Mouse (Mus musculus): Measurements from ENCODE around the gene Igflr1. TPM values are rescaled to one million over a fixed set of nuclear protein-coding genes. Genes with fewer than 3 reads are reported as not detected.
A peak's percentile ranks its signal among the peaks of the same experiment; 100 is the strongest.

Igflr1 gene
- total RNA-seq, 2 experiments from 2014 or later, result 0.46 to 0.75 TPM

GRCm38 (mm10) chr7:30588676-30589434 is 23.6 kb downstream of the Igflr1 start, which contains the start of gene Kmt2b:
Gene Kmt2b (minus strand): TSS chr7:30588726.
- peak; percentile 98 for DNase-seq

GRCm38 (mm10) chr7:30589435-30590301 is 24.4 kb downstream of the Igflr1 start:
- peak; percentile 78 for DNase-seq

- no peak for DNase-seq
These were observed 25.8 kb downstream of the Igflr1 start for GRCm38 (mm10) chr7:30590927-30591604.

GRCm38 (mm10) chr7:30591605-30591951 is 26.4 kb downstream of the Igflr1 start:
- no peak for DNase-seq

GRCm38 (mm10) chr7:30592772-30593423 is 27.7 kb downstream of the Igflr1 start:
- no peak for DNase-seq

- DNase-seq, result no peak
These were observed 28.6 kb downstream of the Igflr1 start for GRCm38 (mm10) chr7:30593579-30594509.

GRCm38 (mm10) chr7:30594510-30595024 is 29.3 kb downstream of the Igflr1 start:
- DNase-seq, result no peak

GRCm38 (mm10) chr7:30596093-30596492 is 30.9 kb downstream of the Igflr1 start:
- no peak for DNase-seq

- no peak for DNase-seq
These were observed 31.6 kb downstream of the Igflr1 start for GRCm38 (mm10) chr7:30596811-30597210.

- DNase-seq, result no peak
These were observed 33.6 kb downstream of the Igflr1 start, which contains the start of gene Zbtb32 for GRCm38 (mm10) chr7:30598786-30599185. Gene Zbtb32 (minus strand): TSS chr7:30598909.

GRCm38 (mm10) chr7:30599933-30600353 is 34.7 kb downstream of the Igflr1 start:
- peak; percentile 81 for DNase-seq

GRCm38 (mm10) chr7:30600651-30601050 is 35.4 kb downstream of the Igflr1 start:
- no peak for DNase-seq

- no peak for DNase-seq
These were observed 37.4 kb downstream of the Igflr1 start for GRCm38 (mm10) chr7:30602583-30602982.

GRCm38 (mm10) chr7:30604424-30604823 is 39.2 kb downstream of the Igflr1 start:
- no peak for DNase-seq

- DNase-seq, result no peak
These were observed 39.7 kb downstream of the Igflr1 start for GRCm38 (mm10) chr7:30604944-30605343.

- DNase-seq, result no peak
These were observed 42.6 kb downstream of the Igflr1 start for GRCm38 (mm10) chr7:30607706-30608309.

- no peak for DNase-seq
These were observed 43.2 kb downstream of the Igflr1 start for GRCm38 (mm10) chr7:30608476-30608875.

GRCm38 (mm10) chr7:30610043-30610442 is 44.8 kb downstream of the Igflr1 start:
- no peak for DNase-seq

GRCm38 (mm10) chr7:30612654-30613402 is 47.6 kb downstream of the Igflr1 start, which contains the start of gene Upk1a:
Gene Upk1a (minus strand): TSS chr7:30612847.
- DNase-seq, result no peak
